Mouse (Mus musculus): ENCODE data around the gene Bend3.

The Bend3 gene

DNA sequence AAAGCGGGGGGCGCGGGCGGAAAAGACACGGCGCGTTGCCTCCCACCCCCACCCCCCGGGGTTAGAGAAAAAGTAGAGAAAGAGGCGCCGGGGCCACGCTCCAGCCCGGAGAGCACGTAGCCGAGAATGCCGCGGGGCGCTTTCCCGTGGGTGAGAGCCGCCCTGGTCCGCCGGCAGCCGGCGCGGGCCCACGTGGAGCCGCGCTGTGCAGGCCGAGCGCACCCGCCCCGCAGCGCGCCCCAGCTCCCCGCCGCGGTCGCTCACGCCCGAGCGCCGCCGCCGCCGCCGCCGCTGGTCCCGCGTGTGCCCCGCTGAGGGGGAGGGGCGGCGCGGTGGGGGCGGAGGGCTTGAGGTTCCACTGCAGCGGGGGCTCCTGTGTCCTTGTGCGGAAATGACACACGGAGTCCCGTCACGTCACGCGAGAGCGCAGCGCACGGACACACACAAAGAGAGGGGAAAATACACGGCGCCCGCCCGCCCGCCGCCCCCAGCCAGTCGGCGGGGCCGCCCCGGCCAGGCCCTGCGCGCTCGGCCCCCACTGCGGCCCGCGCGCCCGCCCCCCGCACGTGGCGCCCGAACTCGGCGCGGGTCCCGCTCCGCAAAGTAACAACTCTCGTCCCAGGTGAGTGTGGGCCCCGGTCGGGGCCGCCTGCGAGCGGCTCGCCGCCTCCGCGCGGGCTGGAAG lies at the start of gene Bend3:
Gene Bend3, plus strand, starts transcription at position 81 of the 685 bp plus-strand sequence.
- DNase-seq: peak; percentile 76

DNA sequence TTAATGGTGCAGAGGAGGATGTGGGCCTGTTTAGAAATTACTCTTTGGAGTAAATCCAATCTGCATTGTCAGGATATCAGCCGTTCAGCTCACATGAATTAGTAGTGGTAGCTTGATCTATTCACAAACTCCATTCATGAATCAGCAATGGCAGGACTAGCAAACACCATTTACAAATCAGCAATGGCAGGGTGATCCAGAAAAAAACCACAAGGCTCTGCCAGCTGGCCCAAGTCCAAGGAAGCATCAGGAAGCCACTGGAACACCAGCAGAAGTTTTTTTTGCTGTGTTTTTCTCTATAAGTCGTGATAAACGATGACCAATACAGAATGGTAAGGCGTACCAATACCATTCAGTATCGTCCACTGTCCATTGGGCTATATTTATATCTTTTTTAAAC lies 48.0 kb upstream of the Bend3 start:
- peak; percentile 25 for DNase-seq

DNA sequence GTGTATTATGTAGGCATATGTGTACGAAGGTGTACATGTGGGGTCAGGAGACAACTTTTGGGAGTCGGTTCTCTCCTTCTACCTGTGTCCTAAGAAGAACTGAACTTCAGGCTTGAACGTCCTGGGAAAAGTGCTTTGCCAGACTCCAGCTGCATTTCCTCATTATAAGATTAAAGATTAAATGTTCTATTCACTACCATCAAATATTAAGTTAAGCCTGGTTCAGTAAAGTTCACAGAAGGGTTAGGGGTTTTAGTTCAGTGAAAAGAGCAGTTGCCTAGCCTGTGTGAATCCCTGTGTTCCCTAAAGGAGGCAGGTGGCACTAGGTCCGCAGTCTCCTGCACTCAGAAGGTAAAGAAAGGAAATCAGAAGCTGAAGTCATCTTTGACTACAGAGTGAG lies 44.3 kb upstream of the Bend3 start:
- no peak for DNase-seq

DNA sequence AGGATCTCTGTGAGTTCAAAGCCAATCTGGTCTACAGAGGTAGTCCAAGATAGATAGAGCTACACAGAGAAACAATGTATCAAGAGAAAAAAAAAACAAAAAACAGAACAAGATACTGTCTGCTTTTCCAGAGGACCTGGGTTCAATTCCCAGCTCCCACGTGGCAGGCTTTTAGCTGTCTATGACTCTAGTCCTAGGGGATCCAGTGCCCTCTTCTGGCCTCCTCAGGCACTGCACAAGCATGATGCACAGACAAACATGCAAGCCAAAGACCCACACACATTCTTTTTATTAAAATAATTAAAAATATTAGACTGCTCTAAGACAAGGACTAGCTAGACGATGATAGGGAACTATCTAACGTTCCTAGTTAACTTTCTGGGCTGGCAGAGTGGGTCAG lies 42.9 kb upstream of the Bend3 start:
- no peak for DNase-seq

DNA sequence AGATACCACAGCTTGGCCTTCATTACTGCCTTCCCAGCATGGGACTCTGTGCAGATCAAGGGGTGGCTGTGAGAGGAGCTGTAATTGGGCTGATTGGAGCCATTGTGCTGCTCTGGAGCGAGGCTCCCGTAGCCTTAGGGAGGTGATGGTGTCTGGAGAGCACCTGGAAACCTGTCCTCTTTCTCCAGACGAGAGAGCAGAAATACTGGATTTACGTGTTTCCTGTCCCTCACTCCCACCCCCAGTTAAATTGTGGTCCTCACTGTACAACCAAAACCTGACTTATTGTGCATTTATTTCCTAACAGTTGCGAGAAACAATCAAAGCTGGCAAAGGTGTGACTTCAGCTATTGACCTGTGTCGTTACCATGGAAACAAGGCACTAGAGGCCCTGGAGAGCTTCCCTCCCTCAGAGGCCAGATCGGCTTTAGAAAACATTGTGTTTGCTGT lies 39.1 kb upstream of the Bend3 start:
- no peak for DNase-seq

DNA sequence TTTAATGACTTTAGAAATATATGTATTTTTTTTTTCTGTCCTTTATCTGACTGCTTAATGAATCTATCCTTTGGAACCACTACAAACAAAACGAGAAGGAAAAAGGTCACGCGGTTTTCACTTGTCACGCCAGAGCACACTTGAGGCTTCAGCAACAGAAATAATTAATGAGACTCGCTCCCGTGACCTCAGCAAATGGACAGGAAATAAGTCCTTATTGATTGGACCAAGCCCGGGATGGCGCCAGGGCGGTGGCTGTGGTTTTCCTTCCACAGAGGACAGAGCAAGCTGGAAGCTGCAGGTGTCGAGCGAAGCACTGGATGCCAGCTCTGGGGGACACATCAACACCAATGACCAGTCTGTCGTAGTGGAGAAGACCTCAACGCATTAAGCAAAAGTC lies 38.6 kb upstream of the Bend3 start:
- peak; percentile 56 for DNase-seq

DNA sequence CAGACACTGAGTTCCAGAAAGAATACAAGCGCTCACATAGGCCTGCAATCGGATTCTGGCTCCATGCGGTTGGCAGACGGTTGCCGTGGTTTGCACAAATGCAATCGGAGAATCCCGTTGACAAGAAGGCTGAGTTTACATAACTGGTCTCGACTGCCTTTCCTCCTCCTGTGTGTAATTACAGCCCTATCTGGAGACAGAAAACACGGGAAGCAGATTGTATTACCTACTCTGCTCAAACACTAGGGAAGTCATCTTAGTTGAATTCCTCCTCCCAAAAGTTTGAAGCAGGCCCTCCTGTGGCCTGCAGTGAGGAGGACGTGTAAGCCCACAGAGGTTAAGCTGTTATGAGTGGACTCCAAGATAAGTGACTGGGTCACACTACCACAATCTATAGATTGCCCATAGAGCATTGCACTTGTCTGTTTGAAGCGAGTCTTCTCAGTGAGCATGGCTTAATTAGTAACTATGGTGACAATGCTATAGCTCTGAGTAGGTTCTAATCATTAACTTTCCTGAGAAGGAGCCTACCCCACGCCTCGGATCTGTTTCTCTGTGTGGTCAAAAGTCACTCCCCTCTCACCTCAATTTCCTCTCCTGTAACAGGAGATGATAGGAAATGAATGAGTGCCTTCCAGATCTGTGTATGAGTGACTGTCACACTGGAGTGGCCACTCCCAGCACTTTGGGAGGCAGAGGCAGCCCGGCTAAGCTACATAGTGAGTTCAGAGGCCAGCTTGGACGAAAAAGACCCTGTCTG lies 37.5 kb upstream of the Bend3 start:
- peak; percentile 25 for DNase-seq

DNA sequence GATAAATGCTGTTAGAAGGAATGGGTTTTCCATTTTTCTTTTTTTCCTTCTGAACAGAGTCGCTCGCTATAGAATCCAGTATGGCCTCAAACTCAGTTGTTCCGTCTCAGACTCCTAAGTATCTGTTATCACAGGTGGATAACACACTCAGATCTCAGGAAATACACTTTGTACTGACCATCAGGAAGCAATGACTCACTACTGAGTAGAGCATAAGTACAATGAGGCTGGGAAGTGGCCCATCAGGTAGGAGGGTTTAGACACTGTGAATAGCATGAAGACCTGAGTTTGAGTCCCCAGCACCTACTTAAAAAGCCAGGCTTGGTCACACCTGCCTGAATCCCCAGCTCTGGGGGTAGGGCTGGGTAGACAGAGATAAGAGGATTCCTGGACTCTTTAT lies 30.0 kb upstream of the Bend3 start:
- no peak for DNase-seq

DNA sequence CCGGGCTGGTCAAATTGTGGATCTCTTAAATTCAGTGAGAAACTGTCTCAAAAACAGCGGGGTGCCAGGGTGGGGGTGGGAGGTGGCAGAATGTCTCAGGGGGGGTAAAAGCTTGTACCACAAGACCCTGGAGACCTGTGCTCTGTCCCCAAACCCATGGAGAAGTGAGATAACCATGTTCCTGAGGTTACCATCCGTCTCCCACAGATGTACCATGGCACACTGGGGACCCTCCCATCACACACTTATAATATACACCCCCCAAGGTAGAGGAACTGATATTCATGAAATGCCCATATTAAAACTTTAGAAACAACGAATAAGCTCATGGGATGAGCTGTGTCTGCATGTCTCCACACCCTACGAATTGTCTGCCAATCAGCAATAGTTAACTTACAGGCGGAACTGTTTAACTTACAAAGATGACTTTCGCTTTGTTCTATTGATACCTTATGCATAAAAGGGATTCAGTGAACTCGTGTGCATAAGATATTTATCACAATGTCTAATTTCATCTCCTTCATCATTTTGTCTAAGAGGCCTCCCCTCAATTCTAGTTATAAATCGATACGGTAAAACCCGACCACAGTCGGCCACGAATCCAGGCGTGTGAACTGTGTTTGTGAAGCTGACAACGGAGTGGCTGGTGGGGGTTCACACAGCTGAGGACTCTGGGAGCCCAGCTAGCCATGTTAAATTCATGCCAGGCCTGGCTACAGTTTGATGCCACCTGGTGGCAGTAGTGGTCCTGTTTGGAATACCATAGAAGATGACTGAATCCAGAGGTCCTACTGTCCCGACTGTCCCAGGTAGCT lies 26.6 kb upstream of the Bend3 start:
- peak; percentile 90 for DNase-seq

DNA sequence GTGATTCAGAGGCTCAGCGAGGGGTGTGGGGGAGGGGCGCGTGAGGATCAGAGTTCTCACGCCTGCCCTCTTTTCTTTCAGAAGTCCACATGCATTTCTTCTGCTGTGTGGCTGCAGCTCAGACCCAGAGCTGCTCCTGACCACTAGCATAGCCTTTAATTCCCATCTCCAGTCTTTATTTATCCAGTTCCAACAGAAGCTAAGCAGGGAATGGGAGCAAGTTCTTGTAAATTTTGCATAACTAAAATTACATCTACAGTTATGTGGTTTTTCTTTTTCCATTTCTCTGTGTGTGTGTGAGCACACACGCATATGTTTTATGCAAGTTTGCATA lies 26.0 kb upstream of the Bend3 start:
- no peak for DNase-seq

DNA sequence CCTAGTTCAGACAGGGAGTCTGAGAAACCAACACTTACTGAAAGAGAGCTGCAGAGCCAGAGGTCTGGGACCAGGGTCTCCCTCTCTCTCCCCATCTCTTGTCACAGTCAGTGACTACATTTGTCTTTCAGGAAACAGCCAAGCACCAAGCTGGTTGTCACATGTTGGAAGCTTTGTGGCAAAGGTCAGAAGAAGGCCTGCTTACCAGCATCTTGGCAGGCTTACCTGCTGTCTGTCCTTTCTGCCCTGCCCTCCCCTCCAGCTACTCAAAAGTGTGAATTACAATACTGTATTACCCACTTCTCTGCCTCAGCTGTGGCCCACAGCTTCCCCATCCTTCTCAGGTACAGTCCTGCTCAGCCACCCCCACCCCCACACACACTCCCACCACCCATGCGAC lies 24.4 kb upstream of the Bend3 start:
- no peak for DNase-seq

DNA sequence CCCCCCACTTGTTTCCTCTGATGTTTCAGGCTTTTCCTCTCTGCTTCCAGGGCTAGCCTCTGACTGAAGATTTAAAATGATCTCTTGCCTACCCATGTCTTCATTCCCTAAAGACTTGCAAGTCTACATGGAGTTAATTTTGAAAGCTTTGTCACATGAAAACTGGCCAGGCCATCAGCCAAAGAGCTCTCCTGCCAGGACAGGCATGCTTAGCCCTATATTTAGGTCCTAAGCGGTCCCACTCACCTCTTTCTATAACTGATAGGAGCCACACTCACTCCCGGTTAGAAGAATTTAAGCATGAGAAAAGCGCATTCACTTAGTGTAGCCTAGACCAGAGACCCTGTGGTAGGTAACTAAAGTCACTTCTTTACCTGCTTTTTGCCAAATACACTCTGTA lies 24.0 kb upstream of the Bend3 start:
- DNase-seq: no peak

DNA sequence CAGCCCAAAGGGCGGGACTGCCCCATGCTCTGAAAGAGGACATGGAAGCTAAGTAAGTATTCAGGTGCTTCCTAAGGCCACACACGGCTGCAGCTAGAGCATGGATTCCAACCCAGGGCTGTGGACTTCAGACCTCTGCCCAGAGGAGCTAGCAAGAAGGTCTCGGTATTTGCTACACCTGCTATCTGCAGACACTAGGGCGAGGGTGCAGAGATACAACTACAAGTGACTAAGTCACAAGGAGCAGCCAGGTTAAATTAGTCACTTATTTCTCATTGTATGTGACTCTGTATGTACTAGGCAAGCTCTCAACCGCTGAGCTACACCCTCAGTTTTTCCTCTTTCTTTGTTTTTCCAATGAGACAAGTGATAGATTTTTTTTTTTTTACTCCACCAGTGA lies 15.8 kb upstream of the Bend3 start:
- DNase-seq: no peak

DNA sequence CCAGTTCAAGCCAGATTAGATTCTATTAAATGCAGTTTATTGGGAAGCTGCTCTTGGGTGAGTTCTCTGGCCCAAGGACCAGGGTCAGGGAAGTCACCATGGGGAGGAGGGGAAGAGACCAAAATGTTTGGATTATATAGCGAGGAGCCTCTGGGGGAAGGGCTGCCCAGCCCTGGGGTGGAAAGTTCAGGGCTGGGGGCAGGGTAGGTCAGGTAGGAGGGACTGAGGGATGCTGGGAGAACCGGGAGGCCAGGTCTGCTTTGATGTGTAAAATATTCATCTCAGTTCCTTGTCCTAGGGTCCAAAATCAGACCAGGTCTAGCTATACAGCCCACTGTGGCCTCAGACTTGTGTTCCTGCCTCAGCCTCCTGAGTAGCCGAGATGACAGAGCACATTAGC lies 15.4 kb upstream of the Bend3 start:
- no peak for DNase-seq

DNA sequence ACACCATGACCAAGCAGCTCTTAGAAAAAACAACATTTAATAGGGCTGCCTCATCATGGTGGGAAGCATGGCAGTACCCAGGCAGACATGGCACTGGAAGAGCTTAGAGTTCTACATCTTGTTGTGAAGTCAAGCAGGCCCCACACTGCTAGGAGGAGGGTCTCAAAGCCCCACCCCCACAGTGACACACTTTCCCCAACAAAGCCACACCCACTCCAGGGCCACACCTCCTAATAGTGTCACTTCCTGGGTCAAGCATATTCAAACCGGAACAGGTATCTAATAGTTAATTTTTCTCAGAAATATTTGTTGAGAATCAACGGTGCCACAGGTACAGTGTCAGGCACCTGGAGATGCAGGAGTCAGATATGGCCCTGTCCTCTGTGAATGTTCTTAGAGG lies 12.4 kb upstream of the Bend3 start:
- no peak for DNase-seq

DNA sequence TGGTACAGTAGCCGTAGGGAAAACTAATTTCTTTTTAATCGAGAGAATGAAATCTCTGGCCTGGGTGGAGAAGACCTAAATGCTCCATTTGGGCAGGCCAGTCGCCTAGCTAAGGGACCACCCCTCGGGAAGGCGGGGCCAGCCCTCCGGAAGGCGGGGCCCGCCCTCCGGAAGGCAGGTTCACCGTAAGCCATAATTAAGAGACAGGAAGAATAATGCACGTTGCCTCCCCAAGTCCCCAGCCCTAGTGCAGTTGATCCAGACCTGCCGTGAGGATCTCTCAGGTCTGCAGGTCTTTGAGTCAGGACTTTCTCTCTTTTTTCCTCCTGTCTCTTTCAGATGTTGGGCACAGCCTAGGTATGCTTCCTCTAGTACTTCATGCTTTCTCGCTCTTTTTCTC lies 11.0 kb upstream of the Bend3 start:
- peak; percentile 46 for DNase-seq

DNA sequence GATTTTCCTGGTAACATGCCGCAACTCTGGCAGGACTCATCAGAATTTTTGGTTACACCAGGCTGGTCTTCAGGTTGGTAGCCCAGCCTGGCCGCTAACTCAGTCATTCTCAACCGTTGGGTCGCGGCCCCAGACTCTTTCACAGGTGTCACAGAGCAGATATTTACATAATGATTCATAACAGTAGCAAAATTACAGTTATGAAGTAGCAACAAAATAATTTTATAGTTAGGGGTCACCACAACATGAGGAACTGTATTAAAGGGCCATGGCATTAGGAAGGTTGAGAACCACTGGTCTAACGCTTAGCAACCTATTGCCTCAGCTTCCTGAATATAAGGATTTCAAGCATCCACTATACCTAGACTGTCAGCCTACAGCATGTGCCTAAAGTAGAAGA lies 10.3 kb upstream of the Bend3 start:
- no peak for DNase-seq

DNA sequence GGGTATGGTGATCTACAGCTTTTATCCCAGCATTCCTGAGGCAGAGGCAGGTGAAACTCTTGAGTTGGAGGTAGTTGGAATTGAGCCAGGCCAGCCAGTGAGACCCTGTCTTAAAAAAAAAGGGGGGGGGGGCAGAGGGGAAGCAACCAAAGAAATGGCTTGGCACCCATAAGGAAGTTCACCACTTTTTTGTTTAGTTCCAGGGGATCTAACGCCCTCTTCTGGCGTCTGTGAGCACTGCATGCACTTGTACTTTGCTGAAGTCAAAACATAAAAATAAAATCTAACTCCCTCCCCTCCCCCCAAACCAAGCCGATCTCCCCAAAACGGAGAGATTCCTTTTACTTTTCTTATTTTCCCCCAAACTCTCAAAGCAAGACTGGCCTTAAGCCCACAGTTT lies 3.3 kb upstream of the Bend3 start:
- peak; percentile 41 for DNase-seq

DNA sequence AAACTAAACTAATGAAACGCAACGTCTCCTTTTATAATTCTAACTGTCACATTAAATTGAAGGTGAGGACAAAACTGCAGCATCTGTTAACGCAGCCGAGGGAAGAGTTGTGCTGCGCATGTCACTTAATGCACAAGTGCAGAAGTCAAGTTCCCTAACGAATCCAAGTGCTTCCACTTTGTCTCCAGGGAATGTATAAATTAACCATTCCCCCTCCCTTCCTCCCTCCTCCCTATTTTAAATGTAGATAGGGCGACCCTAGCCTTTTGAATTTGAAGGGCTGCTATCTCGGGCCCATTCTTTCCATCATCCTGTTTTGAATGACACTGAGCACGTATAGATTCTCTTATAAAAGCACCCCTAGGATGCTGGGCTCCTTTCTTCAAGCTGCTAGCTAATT lies 1.2 kb upstream of the Bend3 start:
- no peak for DNase-seq

DNA sequence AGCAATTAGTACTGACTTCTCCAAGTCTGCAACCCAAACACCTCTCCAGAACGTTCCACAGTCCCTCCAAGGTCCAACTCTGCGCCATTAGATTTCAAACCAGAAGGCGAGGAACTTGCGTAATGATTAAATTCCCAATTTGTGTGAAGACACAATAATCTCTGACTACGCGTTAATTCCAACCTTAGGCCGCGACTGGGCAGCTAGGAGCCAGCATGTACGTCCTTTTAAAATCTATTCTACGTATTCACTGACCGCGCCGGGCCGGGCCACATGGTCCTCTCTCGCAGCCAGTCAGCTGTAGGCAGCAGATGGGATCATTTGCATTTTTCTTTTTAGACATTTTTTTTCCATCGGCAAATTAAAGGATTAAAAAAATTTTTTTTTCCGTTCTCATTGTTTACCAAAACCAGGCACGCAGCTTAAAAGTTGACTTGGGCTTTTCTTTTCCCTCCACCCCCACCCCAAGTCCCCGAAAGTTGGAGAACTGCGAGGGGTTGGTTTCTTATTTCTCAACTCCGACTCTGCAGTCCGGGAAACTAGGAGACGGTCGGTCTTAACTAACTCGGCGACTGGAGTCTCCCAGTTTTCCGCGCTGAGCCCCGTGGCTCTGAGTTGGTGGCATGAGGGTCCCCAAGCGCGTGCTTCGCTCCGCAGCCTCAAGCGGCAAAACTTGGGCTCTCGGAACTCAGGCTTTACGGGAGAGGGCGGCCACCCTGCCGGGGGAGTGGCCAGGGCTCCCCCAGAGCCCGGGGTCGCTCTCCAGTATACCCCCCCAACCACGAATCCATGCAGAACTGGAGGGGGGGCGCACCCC lies 558 bp upstream of the Bend3 start:
- DNase-seq: peak; percentile 80

DNA sequence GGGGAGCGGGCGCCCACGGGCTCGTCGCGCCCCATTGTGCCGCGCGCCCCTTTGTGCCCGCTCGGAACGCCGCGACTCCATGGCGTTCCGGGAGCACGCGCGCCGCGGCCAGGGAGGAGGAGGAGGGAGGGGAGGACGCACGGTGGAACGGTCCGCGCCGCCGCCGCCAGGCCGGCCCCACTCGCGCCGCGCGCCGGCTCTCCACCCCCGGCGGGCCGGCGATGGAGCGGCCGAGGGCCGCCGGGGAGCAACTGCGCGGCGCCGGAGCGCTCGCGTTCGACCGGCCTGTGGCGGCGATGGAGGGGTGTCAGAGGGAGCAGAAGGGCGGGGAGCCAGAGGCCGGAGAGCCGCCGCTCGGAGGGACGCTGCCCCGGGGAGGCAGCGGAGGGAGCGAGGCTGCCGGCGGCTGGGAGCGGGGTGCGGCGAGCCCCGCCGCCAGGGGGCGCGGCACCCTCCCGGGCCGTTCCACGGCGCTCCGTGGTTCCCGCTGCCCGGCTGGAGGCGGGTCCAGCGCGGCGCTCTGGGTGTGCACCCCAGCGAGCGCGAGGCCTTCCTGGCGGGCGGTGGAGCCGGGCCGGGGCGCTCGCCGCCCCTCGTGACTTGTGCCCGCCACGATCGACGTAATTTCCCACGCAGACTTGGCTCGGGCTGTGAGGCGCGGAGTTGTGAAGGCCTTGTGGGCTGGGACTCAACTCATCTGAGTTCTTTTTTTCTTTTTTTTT lies 966 bp downstream of the Bend3 start:
- peak; percentile 92 for DNase-seq

DNA sequence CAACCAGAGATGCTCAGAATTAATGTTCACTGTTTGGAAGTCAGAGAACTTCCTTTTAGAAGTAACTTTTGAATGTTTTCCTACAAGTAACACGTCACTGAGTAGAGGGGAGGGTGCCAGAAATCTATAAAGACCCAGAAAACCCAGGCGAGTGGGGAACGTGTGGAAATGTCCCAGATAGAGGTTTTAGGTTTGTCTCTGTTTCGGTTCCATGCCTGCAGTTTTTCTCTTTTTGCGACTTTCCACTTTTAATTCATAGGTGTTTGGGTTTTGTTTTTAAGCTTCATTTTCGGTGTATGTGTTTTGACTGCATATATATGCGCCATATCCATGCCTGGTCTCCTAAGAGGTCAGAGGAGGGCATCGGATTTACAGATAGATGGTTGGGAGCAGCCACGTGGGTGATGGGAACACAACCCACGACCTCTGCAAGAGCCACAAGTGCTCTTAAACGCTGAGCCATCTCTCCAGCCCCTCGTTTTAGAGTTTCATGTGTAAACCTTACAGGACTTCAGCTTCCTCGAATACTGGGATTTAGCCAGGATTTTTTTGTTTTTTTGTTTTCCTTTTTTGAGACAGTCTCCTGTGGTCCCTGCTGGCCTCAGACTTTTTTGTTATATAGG lies 1.7 kb downstream of the Bend3 start:
- no peak for DNase-seq
